Mouse (Mus musculus): Measurements from ENCODE around the gene Fbxo4.

DNA sequence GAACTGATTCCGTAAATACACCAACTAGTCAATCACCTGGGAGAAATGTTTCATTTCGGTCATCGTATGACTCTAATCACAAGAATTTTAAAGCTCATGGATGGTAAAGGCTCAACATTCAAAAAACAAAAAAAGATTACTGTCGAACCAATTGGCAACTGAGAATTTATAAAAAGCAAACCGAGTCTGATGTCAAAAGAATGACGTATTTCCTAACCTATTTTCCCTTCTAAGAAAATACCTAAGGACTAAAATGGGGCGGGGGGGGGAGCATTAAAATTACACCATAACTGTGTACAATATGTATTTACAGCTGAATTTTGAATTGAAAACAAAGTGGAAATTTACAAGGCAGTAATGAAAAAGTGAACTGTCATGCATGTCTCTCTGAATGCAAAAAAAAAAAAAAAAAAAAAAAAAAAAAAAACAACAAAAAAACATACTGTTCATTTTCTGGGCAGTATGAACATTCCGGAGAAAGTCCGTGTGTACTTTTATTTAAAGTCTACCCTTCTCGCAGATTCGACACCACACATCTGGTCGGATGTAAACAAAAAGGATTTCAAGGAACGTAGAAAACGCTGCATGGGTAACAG lies 15.6 kb upstream of the Fbxo4 start:
- no peak for TF ChIP-seq EP300 (IDR thresholded peaks at IDR 0.05; ENCODE audit: low read depth)
- TF ChIP-seq CTCF (IDR thresholded peaks at IDR 0.05; ENCODE audit: low read depth) = no peak

All from liver, embryonic 14.5 days (tissue).